Mouse (Mus musculus): ENCODE measurements at regions not wholly inside any gene's neighbourhood (a gene's known extent, or its start where the extent isn't known, plus 50 kb on each side); places are given as distances from the start of the nearest gene placed in this dataset.

DNA sequence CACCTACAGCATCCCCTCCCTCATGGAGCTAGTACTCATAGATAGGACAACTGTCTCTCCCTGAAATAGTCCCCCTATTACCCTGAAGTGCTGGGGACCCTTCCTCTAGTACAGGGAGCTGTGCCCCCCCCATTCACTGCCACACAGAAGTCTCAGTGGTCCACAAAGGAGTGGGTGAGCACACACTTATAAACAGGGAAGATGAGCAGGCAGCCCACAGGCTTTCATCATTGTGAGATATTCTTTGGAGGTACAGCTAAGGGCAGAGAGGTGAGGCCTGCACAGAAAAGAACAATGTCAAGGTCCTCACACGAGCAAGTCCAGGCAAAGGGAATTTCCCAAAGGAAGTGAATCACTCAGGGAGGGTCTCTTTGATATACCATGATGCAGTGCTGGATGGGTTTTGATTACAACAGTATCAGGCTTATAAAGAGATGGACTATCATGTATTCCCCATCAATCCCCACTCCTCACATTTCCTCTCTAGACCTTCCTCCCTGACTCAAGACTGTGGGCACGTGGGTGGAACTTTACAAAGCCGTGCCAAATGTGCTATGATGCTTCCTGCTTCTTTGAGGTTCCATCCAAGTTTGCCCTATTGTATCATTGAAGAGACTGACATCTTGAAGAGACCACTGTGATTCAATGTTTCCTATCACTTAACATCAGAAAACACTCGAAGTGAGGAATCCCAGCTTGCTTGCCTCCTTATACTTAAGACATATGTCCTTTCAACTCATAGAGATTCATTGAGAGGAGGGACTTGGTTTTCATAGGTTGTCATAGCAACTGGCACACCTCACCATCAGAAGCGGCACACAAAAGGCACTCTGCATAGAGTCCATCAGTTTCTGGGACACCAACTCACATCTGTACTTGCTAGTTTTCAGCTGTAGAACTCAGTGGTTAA is 104.2 kb upstream of the Bcl6 start:
- no peaks in the 10 kb centered on the region for H3K36me3 ChIP-seq (ENCODE audit: control insufficient read depth, insufficient read depth)
- 83% methylated on average over 5 of the region's 5 CpGs for WGBS
- no peak for TF ChIP-seq CTCF (IDR thresholded peaks at IDR 0.05; ENCODE audit: low read depth)
- no peak overlapping the region for H3K4me2 ChIP-seq (replicated peaks; ENCODE audit: low read depth)
- no peak for ATAC-seq
- H3K4me1 ChIP-seq (replicated peaks; ENCODE audit: control insufficient read depth, insufficient read depth, low read length), result no peaks in the 10 kb centered on the region; the same call in 1 of the 2 replicates
- H3K9me3 ChIP-seq (ENCODE audit: control insufficient read depth), result no peaks in the 10 kb centered on the region
- no peak overlapping the region for H3K27ac ChIP-seq (ENCODE audit: low read depth, low read length)
- H3K27me3 ChIP-seq (replicated peaks; ENCODE audit: control insufficient read depth, insufficient read depth, low read length), result no peaks in the 10 kb centered on the region
- no peak overlapping the region for H3K9ac ChIP-seq (ENCODE audit: low read depth, low read length)
- H3K4me3 ChIP-seq (ENCODE audit: low read depth, low read length), result no peak overlapping the region

DNA sequence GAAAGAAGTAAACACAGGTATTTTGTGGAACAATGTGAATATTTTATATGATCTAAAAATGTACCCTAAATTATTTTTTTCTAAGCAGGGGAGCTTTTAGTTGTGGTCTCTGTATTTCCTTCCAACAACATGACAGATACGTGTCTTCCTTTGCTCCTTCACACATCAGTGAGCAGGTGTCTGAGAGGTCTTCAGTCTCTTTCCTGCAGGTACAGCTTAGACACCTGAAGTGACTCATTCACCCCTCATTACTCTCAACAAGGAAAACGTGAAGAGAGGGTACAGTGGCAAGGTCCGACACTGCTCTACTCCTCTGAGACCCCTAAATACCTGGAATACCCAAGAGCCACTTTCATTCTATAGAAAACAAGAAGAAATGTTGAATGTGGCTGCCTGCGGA is 103.5 kb upstream of the Bcl6 start:
- no peak for ATAC-seq
- no peak for TF ChIP-seq CTCF (IDR thresholded peaks at IDR 0.05; ENCODE audit: low read depth)
- H3K36me3 ChIP-seq (ENCODE audit: control insufficient read depth, insufficient read depth), result no peaks in the 10 kb centered on the region
- 79% methylated on average over 4 of the region's 4 CpGs for WGBS
- no peaks in the 10 kb centered on the region; the same call in 1 of the 2 replicates for H3K4me1 ChIP-seq (replicated peaks; ENCODE audit: control insufficient read depth, insufficient read depth, low read length)
- H3K4me2 ChIP-seq (replicated peaks; ENCODE audit: low read depth), result no peak overlapping the region
- H3K27ac ChIP-seq (ENCODE audit: low read depth, low read length), result no peak overlapping the region
- no peaks in the 10 kb centered on the region for H3K9me3 ChIP-seq (ENCODE audit: control insufficient read depth)
- H3K27me3 ChIP-seq (replicated peaks; ENCODE audit: control insufficient read depth, insufficient read depth, low read length), result no peaks in the 10 kb centered on the region
- H3K9ac ChIP-seq (ENCODE audit: low read depth, low read length), result no peak overlapping the region
- H3K4me3 ChIP-seq (ENCODE audit: low read depth, low read length), result no peak overlapping the region

DNA sequence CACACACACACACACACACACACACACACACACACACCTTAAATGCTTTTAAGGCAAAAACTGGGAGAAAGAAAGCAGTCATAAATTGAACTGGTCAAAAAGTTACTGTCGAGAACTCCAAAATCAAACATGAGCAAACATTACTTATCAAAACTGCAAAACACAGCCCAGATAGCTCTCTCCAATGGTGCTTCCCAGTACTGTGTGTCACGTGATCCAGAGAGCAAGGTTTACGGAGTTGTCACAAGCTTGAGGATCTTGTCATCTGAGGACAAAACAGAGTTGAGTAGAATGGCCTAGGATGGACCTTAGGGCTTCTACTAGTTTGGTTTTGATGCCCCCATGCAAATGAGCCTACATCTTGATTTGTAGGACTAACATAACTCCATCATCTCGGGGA is 102.3 kb upstream of the Bcl6 start:
- H3K4me2 ChIP-seq (replicated peaks; ENCODE audit: low read depth), result no peak overlapping the region
- H3K4me3 ChIP-seq (ENCODE audit: low read depth, low read length), result no peak overlapping the region
- no peaks in the 10 kb centered on the region for H3K9me3 ChIP-seq (ENCODE audit: control insufficient read depth)
- ATAC-seq, result no peak
- WGBS, result 60% methylated on average over 4 of the region's 4 CpGs
- TF ChIP-seq CTCF (IDR thresholded peaks at IDR 0.05; ENCODE audit: low read depth), result no peak
- H3K27me3 ChIP-seq (replicated peaks; ENCODE audit: control insufficient read depth, insufficient read depth, low read length), result no peaks in the 10 kb centered on the region
- no peak overlapping the region for H3K9ac ChIP-seq (ENCODE audit: low read depth, low read length)
- no peaks in the 10 kb centered on the region; the same call in 1 of the 2 replicates for H3K4me1 ChIP-seq (replicated peaks; ENCODE audit: control insufficient read depth, insufficient read depth, low read length)
- no peaks in the 10 kb centered on the region for H3K36me3 ChIP-seq (ENCODE audit: control insufficient read depth, insufficient read depth)
- no peak overlapping the region for H3K27ac ChIP-seq (ENCODE audit: low read depth, low read length)

DNA sequence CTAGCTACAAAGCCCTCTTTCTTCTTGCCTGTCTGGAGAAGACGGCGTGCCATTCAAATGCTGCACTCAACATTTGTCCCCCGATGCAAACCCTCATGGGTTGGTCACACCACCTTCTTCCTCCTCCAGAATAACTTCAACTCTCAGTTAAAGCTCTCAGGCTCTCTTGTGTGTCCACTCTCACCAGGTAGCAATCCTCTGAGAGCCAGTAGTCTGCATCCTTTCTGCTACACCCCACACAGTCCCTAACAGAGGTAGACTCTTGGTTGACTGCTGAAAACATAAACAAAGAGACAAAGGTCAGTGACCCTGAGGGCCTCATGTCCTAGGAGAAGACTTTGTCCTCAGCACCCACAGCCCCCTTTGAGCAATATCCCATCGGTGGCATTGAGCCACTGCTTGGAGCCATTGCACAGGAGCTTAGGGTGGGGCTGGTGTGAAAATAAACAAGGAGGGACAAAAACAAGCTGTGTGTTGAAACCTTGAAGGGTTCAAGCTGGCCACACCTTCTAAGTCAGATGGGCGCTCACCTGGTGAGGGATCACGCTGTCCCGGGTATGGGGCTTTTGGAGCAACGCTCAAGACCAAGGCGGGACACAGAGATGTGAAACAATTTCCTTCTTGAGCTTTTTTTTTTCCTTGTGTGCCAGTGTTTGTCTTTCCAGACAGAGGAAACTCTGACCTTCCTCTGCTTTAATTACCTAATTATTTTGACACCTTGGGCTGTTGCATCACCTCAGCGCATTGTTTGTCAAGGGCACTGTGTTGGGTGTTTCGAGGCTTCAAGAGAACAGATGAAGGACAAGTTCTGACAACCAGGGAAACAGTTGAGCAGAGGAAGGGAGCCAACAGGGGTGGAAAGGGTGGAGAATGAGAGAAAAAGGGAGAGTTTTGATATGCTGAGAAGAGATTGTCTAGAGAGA is 101.4 kb upstream of the Bcl6 start:
- no peak overlapping the region; the same call in 1 of the 2 replicates for H3K4me2 ChIP-seq (replicated peaks; ENCODE audit: low read depth)
- 61% methylated on average over 11 of the region's 11 CpGs for WGBS
- no peaks in the 10 kb centered on the region for H3K9me3 ChIP-seq (ENCODE audit: control insufficient read depth)
- H3K27ac ChIP-seq (ENCODE audit: low read depth, low read length), result no peak overlapping the region
- H3K4me1 ChIP-seq (replicated peaks; ENCODE audit: control insufficient read depth, insufficient read depth, low read length), result no peaks in the 10 kb centered on the region; the same call in 1 of the 2 replicates
- no peak for TF ChIP-seq CTCF (IDR thresholded peaks at IDR 0.05; ENCODE audit: low read depth)
- H3K4me3 ChIP-seq (ENCODE audit: low read depth, low read length), result no peak overlapping the region
- ATAC-seq, result peak; percentile 66
- no peak overlapping the region for H3K9ac ChIP-seq (ENCODE audit: low read depth, low read length)
- no peaks in the 10 kb centered on the region for H3K27me3 ChIP-seq (replicated peaks; ENCODE audit: control insufficient read depth, insufficient read depth, low read length)
- no peaks in the 10 kb centered on the region for H3K36me3 ChIP-seq (ENCODE audit: control insufficient read depth, insufficient read depth)

DNA sequence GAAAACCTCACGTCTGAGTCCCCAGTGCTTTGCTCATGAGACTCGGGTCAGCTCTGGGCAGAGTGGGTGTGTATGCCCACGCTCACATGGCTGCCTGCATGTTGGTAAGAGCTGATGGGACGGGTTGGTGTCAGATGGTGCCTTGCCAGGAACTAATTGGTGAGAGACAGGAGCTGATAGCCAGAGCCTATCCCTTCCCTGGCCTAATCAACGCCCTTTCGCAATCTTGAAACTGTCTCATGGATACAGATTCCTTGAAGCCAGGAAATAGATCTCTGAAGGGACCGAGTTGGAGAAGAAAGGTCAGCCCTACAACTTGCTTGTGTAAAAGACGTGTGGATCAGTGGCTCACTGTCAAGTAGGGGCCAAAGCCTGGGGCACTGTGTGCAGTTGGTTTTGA is 95.3 kb upstream of the Bcl6 start:
- no peak overlapping the region for H3K9ac ChIP-seq (ENCODE audit: low read depth, low read length)
- no peak overlapping the region for H3K4me2 ChIP-seq (replicated peaks; ENCODE audit: low read depth)
- WGBS, result 46% methylated on average over 8 of the region's 8 CpGs
- no peak for TF ChIP-seq CTCF (IDR thresholded peaks at IDR 0.05; ENCODE audit: low read depth)
- H3K27me3 ChIP-seq (replicated peaks; ENCODE audit: control insufficient read depth, insufficient read depth, low read length), result no peaks in the 10 kb centered on the region
- no peak overlapping the region for H3K4me3 ChIP-seq (ENCODE audit: low read depth, low read length)
- H3K4me1 ChIP-seq (replicated peaks; ENCODE audit: control insufficient read depth, insufficient read depth, low read length), result 0 out of 2 replicates have a peak, but pooled peaks cover 3% of the 10 kb centered on the region
- H3K36me3 ChIP-seq (ENCODE audit: control insufficient read depth, insufficient read depth), result no peaks in the 10 kb centered on the region
- H3K9me3 ChIP-seq (ENCODE audit: control insufficient read depth), result no peaks in the 10 kb centered on the region
- H3K27ac ChIP-seq (ENCODE audit: low read depth, low read length), result no peak overlapping the region
- ATAC-seq, result peak; percentile 57

DNA sequence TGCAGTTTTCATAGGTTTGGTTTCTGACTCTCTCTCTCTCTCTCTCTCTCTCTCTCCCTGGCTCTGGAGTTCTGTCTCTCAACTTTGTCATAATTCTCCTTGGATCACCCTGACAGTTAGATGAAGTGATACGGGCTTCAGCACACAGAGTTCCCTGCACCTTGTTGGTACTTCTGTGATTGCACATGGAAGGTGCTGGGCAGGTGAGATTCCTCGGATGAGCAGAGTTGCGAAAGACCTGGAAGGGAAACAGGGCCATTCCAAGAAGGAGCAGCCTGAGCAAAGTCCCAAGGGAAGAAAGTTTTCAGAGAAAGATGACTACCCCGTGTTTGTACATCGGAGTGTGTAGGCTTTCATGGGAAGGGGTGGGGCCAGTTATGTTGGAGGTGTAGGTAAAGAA is 91.8 kb upstream of the Bcl6 start:
- Histone ChIP-seq H3K9ac (ENCODE audit: low read depth, low read length) (no peak overlapping the region), H3K9me3 (ENCODE audit: control insufficient read depth) (no peaks in the 10 kb centered on the region), H3K27me3 (replicated peaks; ENCODE audit: control insufficient read depth, insufficient read depth, low read length) (no peaks in the 10 kb centered on the region), H3K27ac (ENCODE audit: low read depth, low read length) (no peak overlapping the region), H3K36me3 (ENCODE audit: control insufficient read depth, insufficient read depth) (no peaks in the 10 kb centered on the region), H3K4me2 (replicated peaks; ENCODE audit: low read depth) (no peak overlapping the region), H3K4me1 (replicated peaks; ENCODE audit: control insufficient read depth, insufficient read depth, low read length) (0 out of 2 replicates have a peak, but pooled peaks cover 3% of the 10 kb centered on the region), H3K4me3 (ENCODE audit: low read depth, low read length) (no peak overlapping the region)
- TF ChIP-seq CTCF (IDR thresholded peaks at IDR 0.05; ENCODE audit: low read depth), result no peak
- WGBS, result 38% methylated on average over 5 of the region's 5 CpGs
- ATAC-seq, result peak; percentile 83

All from intestine, postnatal 0 days (tissue).